Mouse (Mus musculus) spleen, adult 2 months (tissue): Measurements from ENCODE around the gene Aif1l.

Experiments used
- CTCF ChIP-seq: fragments of 200-500 bp; IDR thresholded peaks from 2 replicates; pipeline ENCODE4 v1.5.1; 2011; ENCODE audit warnings: mild to moderate bottlenecking, inconsistent platforms; ENCODE audit not compliant: insufficient read depth, insufficient read length, insufficient replicate concordance; ENCODE audit errors: extremely low read depth
- POLR2A ChIP-seq: fragments of 200-500 bp; IDR thresholded peaks from 2 replicates; pipeline ENCODE4 v1.6.1; 2011; ENCODE audit warnings: low read depth, low read length, inconsistent platforms

DNA sequence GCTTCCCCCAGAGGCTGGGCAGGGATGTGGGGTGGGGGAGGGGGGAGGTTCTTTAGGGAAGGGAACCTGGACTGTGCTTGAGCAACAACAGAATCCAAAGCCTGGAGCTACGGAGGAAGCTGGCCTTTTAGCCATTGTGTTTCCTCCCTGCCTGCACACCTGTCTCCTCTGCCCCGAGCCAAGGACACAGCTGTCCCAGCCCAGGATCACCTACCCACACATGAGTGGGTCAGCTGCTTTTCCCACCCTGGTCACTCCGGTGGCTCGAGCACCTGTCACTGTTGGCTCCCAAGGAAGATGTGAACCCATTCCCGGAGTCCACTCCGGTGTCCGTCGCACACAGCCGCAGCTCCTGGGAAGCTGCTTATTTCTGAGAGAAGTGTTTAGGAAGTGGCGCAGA lies 7.3 kb downstream of the Aif1l start:
- TF ChIP-seq POLR2A, result no peak
- TF ChIP-seq CTCF, result no peak
